Mouse (Mus musculus) retina, postnatal 7 days (tissue): ENCODE measurements around the gene Ei24.

Source experiments
- DNase-seq: peaks from one replicate; pipeline ENCODE4 v3.0.0-alpha.2; 2012; ENCODE audit warnings: low read depth, low spot score

The Ei24 gene

DNA sequence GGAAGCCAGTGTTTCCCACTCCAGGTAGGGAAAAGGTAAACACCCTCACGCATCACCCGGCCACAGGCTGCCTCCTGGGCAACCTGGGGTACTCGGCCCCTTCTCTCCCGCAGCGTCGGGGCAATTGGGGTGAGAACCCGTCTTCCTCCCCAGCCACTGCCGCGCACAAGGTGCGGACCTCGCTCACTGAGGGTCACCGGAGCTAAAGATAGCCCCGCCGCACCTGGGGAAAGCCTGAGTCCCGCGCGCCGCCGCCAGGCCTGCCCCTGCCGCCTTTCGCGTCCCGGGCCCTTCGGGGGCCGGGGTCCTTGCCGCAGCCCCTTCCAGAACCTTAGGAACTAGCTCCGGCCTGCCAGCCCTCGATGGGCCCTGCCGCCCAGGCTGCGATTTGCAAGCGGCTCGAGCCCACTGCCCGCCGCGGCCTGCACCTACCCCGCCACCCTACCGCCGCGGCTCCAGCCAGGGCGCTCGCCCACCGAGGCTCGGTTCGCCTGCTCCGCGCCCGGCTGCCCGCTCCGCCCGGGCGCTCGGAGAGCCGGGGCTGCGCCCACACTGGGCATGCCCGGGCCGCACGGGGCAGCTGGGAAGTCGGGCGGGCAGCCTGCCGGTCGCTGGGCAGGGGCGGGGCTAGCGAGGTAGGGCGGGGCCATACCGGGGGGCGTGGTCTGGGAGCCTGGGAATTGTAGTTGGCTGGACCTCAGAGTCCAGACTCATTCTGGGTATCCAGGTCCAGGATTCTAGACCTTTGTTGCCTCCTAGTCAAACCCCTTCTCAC lies at the start of gene Ei24:
Gene Ei24 (minus strand): TSS at position 613 of the 775 bp plus-strand sequence.
- peak; percentile 79 for DNase-seq

DNA sequence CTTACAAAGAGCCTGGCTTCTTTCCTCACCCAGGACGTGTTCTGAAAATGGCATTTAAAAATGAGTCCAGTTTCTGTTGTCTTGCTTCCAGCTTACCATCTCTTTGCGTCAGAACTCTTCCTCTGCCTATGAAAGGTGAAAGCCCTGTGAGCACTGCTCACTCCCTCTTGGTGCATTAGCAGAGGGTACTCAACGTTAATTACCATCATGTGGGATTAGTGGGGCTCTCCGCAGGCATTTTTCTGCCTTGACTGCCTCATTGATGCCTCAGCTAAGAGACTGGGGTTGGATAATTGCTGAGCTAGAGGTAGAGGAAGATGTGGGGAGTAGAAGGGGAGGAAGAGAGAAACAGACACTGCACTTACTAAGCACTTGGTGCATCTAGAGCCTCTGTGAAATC lies 49.2 kb upstream of the Ei24 start:
- DNase-seq = no peak

- DNase-seq = no peak
Measured at GRCm38 (mm10) chr9:36833914-36834313, 36.7 kb upstream of the Ei24 start.

- DNase-seq = no peak
Measured at GRCm38 (mm10) chr9:36833043-36833881, 36.1 kb upstream of the Ei24 start.

GRCm38 (mm10) chr9:36832529-36832928 lies 35.3 kb upstream of the Ei24 start:
- DNase-seq = peak; percentile 61

DNA sequence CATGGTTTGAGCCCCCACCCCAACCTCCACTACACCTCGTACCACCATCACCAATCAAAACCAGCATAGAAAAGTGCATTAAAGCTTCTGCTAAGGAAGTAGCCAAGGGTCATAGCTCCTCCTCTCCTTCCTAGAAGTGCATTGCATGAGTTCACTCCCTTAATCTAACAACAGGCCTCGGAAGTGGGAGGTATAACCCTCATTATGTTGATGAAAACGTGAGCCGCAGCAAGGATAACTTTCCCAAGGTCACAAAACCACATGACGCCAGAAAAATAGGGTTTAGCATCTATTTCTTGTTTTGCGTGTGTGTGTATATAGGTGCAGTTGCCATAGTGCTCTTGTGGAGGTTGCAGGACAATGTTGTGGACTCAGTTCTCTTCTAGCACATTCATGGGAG lies 34.2 kb upstream of the Ei24 start:
- no peak for DNase-seq

DNA sequence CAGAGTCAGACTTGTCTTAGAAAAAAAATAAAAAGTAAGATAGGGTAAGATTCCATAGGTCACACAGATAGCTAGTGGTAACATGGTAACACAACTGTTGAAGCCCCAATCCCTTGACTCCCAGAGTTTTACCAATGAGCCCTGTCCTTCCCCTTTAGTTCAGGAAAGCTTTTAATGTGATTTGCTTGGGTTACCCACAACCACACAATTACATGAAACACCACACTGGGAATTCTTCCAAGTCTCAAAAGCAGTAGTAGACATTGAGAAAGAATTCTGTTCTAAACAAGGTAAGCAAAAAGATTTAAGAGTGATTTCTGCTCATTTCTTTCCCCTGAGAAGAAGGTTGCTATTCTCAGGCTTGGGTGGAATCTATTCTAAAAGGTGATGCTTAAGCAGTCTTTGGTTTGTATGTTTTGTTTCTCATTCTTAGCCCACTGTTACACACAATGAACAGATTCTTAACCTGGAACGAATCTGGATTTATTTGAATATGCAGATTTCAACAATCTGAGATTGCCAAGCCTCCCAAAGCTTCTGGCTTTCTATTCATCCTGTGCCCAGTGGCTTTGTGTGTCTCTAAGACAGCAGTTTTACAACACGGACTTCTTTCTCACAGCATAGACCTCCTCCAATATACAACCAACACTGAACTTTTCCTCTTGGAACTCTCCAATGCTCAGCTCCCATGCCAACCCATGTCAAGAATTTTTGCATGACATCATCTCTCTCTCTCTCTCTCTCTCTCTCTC lies 29.6 kb upstream of the Ei24 start:
- DNase-seq = no peak

- DNase-seq = no peak
Measured at GRCm38 (mm10) chr9:36822024-36822423, 24.8 kb upstream of the Ei24 start.

- DNase-seq = no peak
Measured at GRCm38 (mm10) chr9:36821644-36822000, 24.4 kb upstream of the Ei24 start, which contains the start of gene Fez1. Gene Fez1, plus strand, starts transcription at chr9:36821864.

GRCm38 (mm10) chr9:36820969-36821643 lies 23.9 kb upstream of the Ei24 start:
- DNase-seq = no peak

DNA sequence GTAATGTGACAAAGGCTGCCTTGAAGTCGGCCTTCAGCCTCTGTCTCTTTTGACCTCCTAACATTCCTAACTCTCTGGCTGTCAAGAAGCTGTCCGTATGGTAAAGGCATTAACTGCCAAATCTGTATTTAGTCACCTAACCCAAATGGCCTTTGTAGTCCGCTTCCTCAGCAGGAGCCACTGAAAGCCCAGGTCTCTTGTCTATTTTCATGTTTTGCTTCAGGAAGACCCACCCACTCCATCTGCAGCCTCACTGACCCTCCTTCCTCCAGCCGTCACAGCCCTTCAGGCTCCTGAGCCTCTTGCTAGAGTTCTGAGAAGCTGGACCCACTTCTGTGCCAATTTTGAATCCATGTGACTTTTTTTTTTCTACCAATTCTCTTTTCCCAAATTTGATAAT lies 21.7 kb upstream of the Ei24 start:
- no peak for DNase-seq

DNA sequence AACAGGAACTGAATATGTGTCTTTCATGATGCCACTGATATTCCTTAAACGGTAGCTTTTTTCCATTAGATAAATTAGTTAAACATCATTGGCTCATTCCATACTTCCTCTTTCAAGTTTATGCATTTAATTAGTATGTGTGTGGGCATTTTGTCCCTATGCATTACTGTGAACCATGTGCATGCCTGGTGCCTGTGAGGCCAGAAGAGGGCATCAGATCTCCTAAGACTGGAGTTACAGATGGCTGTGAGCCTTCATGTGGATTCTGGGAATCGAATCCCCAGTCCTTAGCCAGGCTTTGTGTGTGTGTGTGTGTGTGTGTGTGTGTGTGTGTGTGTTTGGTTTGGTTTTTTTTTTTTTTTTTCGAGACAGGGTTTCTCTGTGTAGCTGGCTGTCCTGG lies 17.3 kb upstream of the Ei24 start:
- no peak for DNase-seq

DNA sequence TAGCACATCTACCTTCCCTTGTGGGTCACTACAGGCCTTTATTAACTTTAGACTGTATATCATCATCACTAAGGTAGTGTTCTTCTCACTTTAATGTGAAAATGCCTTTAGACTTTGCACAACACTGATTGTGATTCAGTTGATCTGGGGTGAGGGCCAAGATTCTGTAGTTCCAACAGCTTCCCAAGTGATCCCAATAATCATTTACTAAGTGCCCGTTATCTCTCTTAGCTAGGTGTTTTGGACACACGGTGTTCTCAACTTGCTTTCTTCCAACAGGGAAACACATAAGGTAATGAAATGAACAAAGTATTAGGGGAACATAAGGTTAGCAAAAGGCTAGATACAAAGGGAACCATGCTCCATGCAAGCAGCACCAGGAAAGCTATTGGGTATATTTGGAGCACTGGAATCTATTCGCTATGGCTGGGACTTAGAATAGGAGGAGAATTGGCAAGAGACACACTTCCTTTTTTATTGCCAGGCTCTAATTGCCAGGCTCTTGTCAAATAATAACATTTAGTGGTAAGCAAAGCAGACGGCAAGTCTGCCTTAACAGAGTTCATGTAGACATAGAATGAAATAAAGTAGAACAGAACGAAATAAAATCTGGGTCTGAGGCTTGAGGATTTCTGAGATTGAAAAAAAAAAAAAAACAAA lies 11.1 kb upstream of the Ei24 start:
- DNase-seq = no peak

DNA sequence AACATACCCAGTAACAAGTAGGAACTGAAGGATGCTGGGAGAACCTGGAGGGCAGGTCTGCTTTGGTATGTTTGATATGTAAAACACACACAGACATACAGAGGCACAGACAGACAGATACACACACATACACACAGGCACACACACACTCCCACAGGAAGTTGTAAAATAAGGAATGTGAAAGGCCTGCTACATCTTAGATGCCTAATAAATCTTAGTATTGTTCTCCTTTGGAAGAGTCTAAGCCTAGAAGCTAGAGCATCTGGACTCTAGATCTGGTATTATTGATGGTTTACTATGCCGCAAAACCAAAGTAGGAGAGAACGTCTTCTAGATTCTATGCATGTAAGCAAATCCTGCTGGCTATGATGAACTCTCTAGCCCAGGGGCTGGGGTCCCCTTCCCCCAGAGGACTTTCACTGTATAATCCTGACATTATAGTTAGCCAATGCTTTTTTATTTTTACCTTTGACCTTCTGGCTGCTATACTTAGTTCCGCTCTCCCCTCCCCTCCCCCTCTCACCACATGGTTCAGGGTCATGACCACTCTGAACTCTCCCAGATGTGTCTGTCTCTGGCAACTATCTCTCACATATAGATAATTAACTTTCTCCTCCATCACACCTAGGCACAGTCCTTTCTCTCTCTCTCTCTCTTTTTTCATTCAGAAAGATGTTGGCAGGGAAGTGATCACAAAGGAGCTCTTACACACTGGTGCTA lies 8.2 kb upstream of the Ei24 start:
- no peak for DNase-seq

GRCm38 (mm10) chr9:36803926-36804325 lies 6.7 kb upstream of the Ei24 start:
- no peak for DNase-seq

- DNase-seq = no peak
Measured at GRCm38 (mm10) chr9:36803386-36803785, 6.2 kb upstream of the Ei24 start.

DNA sequence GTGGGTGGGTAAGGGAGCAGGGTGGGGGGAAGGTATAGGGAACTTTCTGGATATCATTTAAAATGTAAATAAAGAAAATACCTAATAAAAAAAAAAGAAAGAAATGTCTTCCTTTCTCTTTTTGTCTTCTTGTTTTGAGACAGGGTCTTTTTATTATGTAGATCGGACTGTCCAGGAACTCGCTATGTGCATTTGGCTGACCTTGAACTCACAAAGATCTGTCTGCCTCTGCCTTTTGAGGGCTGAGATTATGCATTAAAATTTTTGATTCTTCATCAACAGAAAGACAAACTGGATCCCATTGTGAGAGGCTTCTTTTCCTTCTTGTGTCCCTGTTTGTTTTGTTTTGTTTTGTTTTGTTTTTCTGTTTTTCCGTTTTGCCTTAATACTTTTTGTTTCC lies 5.8 kb upstream of the Ei24 start:
- DNase-seq = no peak

DNA sequence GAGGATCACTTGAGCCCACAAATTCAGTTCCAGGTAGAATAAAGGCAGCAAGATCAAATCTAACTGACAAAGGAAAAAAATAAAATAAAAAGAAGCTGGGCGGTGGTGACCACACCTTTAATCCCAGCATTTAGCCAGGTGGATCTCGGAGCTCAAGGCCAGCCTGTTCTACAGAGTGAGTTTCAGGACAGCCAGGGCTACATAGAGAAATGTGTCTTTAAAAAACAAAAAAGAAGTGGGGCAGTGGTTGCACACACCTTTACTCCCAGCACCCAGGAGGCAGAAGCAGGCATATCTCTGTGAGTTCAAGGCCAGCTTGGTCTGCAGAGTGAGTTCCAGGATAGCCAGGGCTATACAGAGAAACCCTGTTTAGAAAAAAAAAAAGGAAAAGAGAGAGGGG lies 4.8 kb upstream of the Ei24 start:
- no peak for DNase-seq

- no peak for DNase-seq
Measured at GRCm38 (mm10) chr9:36796224-36796623, 969 bp downstream of the Ei24 start.

GRCm38 (mm10) chr9:36795556-36795955 lies 1.6 kb downstream of the Ei24 start:
- no peak for DNase-seq
